In the genomic region with DNA sequence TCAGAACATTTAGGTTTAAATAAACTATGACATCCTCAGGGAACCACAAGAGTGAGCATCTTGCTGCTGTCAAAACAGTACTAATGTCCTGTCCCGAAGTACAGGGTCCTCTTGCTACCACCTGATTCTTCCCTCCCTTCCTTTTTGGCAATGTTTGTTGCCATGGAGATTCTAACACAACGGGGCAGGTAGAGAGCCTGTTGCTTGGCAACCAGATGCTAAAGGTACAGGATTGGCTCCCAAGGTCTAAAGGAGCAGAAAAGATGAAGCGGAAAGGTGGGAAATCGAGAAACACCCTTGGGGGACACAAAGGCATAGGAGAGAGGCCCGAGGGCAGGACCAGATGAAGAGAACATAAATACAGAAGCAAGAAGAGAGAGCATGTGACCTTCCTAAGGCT, we compare ENCODE assay signal across 15 mouse cellular contexts. TPM values are rescaled to one million over a fixed set of nuclear protein-coding genes. Genes with fewer than 3 reads are reported as not detected.
DNase-seq lines count a peak whose midpoint lies in the region; ATAC-seq and TF ChIP-seq lines count a peak whose summit lies in the region.
"Had no signal": no experiment of that assay in that cellular context is flagged by ENCODE, and none has a peak within 500 bp of the region (broad histone marks: within the 10 kb centered on the region; RNA-seq: fewer than 3 reads in every experiment).

No protein-coding gene starts in this region.

- DNase-seq in testis, postnatal 10 days (ENCODE audit: low spot score): no peak
- DNase-seq in midbrain, postnatal 0 days (ENCODE audit: low spot score): peak; percentile 64
- no peak for DNase-seq in embryo, embryonic 9.5 days (ENCODE audit: extremely low spot score)
- DNase-seq: adrenal gland, adult 8-10 months; adrenal gland, postnatal 36 days; cerebellum, adult 2 months; embryo, embryonic 11 days; gastrocnemius, adult 2 months; gastrocnemius, postnatal 25 days had no signal

- H3K9me3 ChIP-seq in hindbrain, embryonic 16.5 days (ENCODE audit: control insufficient read depth, low read length): no peaks in the 10 kb centered on the region
- H3K9me3 ChIP-seq in hindbrain, embryonic 13.5 days: no peaks in the 10 kb centered on the region
- H3K9me3 ChIP-seq in midbrain, postnatal 0 days (ENCODE audit: low read length): no peaks in the 10 kb centered on the region
- H3K9me3 ChIP-seq: embryonic facial prominence, embryonic 12.5 days; heart, embryonic 12.5 days; intestine, embryonic 15.5 days had no signal

- H3K4me3 ChIP-seq in hindbrain, embryonic 16.5 days (ENCODE audit: low read length): no peak overlapping the region
- no peak overlapping the region for H3K4me3 ChIP-seq in hindbrain, embryonic 13.5 days
- H3K4me3 ChIP-seq in testis, adult 2 months (ENCODE audit: control insufficient read depth, low read depth, low read length): peak overlapping the region; percentile 47
- H3K4me3 ChIP-seq in midbrain, postnatal 0 days (ENCODE audit: low read depth, low read length): no peak overlapping the region
- H3K4me3 ChIP-seq: embryonic facial prominence, embryonic 12.5 days; gastrocnemius, adult 2 months; heart, embryonic 12.5 days; intestine, embryonic 15.5 days had no signal

- no peak overlapping the region for H3K27ac ChIP-seq in hindbrain, embryonic 16.5 days (ENCODE audit: low read depth, low read length)
- H3K27ac ChIP-seq in hindbrain, embryonic 13.5 days: no peak overlapping the region
- H3K27ac ChIP-seq in testis, adult 2 months (ENCODE audit: control insufficient read depth, insufficient read depth, low read depth, low read length): no peak overlapping the region
- 0 out of 2 replicates have a peak overlapping the region, but pooled peaks have one; percentile 13 for H3K27ac ChIP-seq in midbrain, postnatal 0 days (ENCODE audit: low read depth, low read length)
- H3K27ac ChIP-seq: embryonic facial prominence, embryonic 12.5 days; gastrocnemius, adult 2 months; intestine, embryonic 15.5 days had no signal

- no peak overlapping the region for H3K9ac ChIP-seq in hindbrain, embryonic 16.5 days (ENCODE audit: low read depth, low read length)
- H3K9ac ChIP-seq in hindbrain, embryonic 13.5 days: no peak overlapping the region
- H3K9ac ChIP-seq in midbrain, postnatal 0 days (replicated peaks; ENCODE audit: low read length, poor library complexity, severe bottlenecking): no peak overlapping the region
- H3K9ac ChIP-seq: embryonic facial prominence, embryonic 12.5 days; heart, embryonic 12.5 days; intestine, embryonic 15.5 days had no signal

- peaks cover 5% of the 10 kb centered on the region for H3K4me1 ChIP-seq in hindbrain, embryonic 16.5 days (ENCODE audit: control insufficient read depth, insufficient read depth, low read depth, low read length)
- peaks cover 34% of the 10 kb centered on the region for H3K4me1 ChIP-seq in hindbrain, embryonic 13.5 days (replicated peaks)
- H3K4me1 ChIP-seq in testis, adult 2 months (ENCODE audit: control insufficient read depth, insufficient read depth, low read length): peaks cover 2% of the 10 kb centered on the region
- no peaks in the 10 kb centered on the region for H3K4me1 ChIP-seq in midbrain, postnatal 0 days (ENCODE audit: insufficient read depth, low read length)
- H3K4me1 ChIP-seq: intestine, embryonic 15.5 days had no signal

- peak; percentile 62; the same call in 1 of the 2 replicates for ATAC-seq in hindbrain, embryonic 16.5 days
- ATAC-seq in hindbrain, embryonic 13.5 days (ENCODE audit: low FRiP score): no peak
- peak; percentile 53 for ATAC-seq in midbrain, postnatal 0 days (ENCODE audit: low FRiP score)
- ATAC-seq: intestine, embryonic 15.5 days had no signal

- TF ChIP-seq POLR2A in testis, adult 2 months (IDR thresholded peaks at IDR 0.05; ENCODE audit: control insufficient read depth, low read depth, low read length): no peak

- no peak overlapping the region; the same call in 1 of the 2 replicates for H3K4me2 ChIP-seq in hindbrain, embryonic 16.5 days (ENCODE audit: low read length)
- H3K4me2 ChIP-seq in hindbrain, embryonic 13.5 days: no peak overlapping the region
- H3K4me2 ChIP-seq in midbrain, postnatal 0 days (ENCODE audit: low read depth, low read length, poor library complexity, severe bottlenecking): no peak overlapping the region
- H3K4me2 ChIP-seq: embryonic facial prominence, embryonic 12.5 days; heart, embryonic 12.5 days; intestine, embryonic 15.5 days had no signal

- no peak for TF ChIP-seq CTCF in testis, adult 2 months (IDR thresholded peaks at IDR 0.05; ENCODE audit: control insufficient read depth, insufficient read depth, insufficient replicate concordance, low read depth, low read length)
- TF ChIP-seq CTCF in midbrain, postnatal 0 days (IDR thresholded peaks at IDR 0.05): no peak

- H3K27me3 ChIP-seq in hindbrain, embryonic 16.5 days (replicated peaks; ENCODE audit: control insufficient read depth, insufficient read depth, low read length): no peaks in the 10 kb centered on the region
- H3K27me3 ChIP-seq in hindbrain, embryonic 13.5 days: no peaks in the 10 kb centered on the region
- no peaks in the 10 kb centered on the region for H3K27me3 ChIP-seq in testis, adult 2 months (ENCODE audit: control insufficient read depth, insufficient read depth, low read length)
- H3K27me3 ChIP-seq in midbrain, postnatal 0 days (ENCODE audit: insufficient read depth, low read length): no peaks in the 10 kb centered on the region
- H3K27me3 ChIP-seq: embryonic facial prominence, embryonic 12.5 days; heart, embryonic 12.5 days; intestine, embryonic 15.5 days had no signal

- no peaks in the 10 kb centered on the region for H3K36me3 ChIP-seq in hindbrain, embryonic 16.5 days (ENCODE audit: control insufficient read depth, insufficient read depth, low read length)
- no peaks in the 10 kb centered on the region for H3K36me3 ChIP-seq in hindbrain, embryonic 13.5 days
- no peaks in the 10 kb centered on the region for H3K36me3 ChIP-seq in testis, adult 2 months (ENCODE audit: control insufficient read depth, insufficient read depth, low read length)
- no peaks in the 10 kb centered on the region for H3K36me3 ChIP-seq in midbrain, postnatal 0 days (ENCODE audit: insufficient read depth, low read length)
- H3K36me3 ChIP-seq: embryonic facial prominence, embryonic 12.5 days; intestine, embryonic 15.5 days had no signal

- WGBS in hindbrain, embryonic 16.5 days: 54% methylated on average over 5 of the region's 5 CpGs
- WGBS in hindbrain, embryonic 13.5 days: 67% methylated on average over 5 of the region's 5 CpGs
- 33% methylated on average over 5 of the region's 5 CpGs for WGBS in midbrain, postnatal 0 days

RNA-seq across cellular contexts. Expression of a gene that starts 17.6 kb away (rescaled TPM):
- polyA plus RNA-seq in hindbrain, embryonic 16.5 days (2015; fragmentation: Nextera tagmentation; extraction: Ambion mirVana): 48.8 and 50.1 TPM in 2 replicates
- 42.3 and 42.6 TPM in 2 replicates for polyA plus RNA-seq in hindbrain, embryonic 13.5 days (2015; fragmentation: Nextera tagmentation; extraction: Ambion mirVana)
- 2.0 and 2.2 TPM in 2 replicates for polyA plus RNA-seq in testis, adult 2 months (2012; rRNA removed)
- total RNA-seq in midbrain, postnatal 0 days (2014; rRNA removed): 99.1 and 109 TPM in 2 replicates
- polyA plus RNA-seq in midbrain, postnatal 0 days (2015; fragmentation: Nextera tagmentation; extraction: Ambion mirVana): 37.3 and 46.5 TPM in 2 replicates

Comparison
In these comparisons a context has a peak if more than half of its experiments do, and no peak if none do; other contexts are left out.
1. RNA of a gene that starts 17.6 kb away (polyA plus RNA-seq): 48.8 to 50.1 TPM in hindbrain, embryonic 16.5 days, 37.3 to 46.5 TPM in midbrain, postnatal 0 days and 42.3 to 42.6 TPM in hindbrain, embryonic 13.5 days; 2.0 to 2.2 TPM in testis, adult 2 months; every median in the first group is over 10 times any median in the second.